9 mouse cellular contexts compared by ENCODE assay signal in the genomic region with DNA sequence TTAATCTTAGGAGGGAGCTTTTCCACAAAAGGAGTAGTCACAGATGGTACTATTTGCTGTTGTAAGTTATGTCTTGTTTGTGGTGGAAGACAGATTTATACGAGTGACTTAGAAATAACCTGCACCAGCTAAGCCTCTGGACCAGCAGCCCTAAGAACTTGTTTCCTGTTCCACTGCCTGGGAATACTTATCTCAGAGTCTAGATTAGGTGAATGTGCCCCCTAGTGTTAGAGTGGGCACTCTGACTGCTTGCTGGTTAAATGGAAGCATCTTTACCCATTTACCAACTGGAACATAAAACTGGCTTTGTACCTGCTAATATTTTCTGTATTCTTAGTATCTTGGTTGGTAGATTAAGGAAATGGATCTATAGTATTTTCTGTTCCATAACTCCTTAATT.
DNase-seq lines count a peak whose midpoint lies in the region; ATAC-seq lines count a peak whose summit lies in the region.
"Had no signal": no experiment of that assay in that cellular context is flagged by ENCODE, and none has a peak within 500 bp of the region (broad histone marks: within the 10 kb centered on the region; RNA-seq: fewer than 3 reads in every experiment).

No protein-coding gene starts in this region.

- H3K4me3 ChIP-seq in midbrain, embryonic 14.5 days (replicated peaks; ENCODE audit: low read depth, low read length), result no peak overlapping the region
- no peak overlapping the region for H3K4me3 ChIP-seq in midbrain, embryonic 16.5 days (ENCODE audit: low read depth, low read length)
- H3K4me3 ChIP-seq in midbrain, embryonic 15.5 days, result no peak overlapping the region
- H3K4me3 ChIP-seq: forebrain, embryonic 10.5 days had no signal

- WGBS in midbrain, embryonic 14.5 days, result 80% methylated on average over 1 of the region's 1 CpGs
- 70% methylated on average over 1 of the region's 1 CpGs for WGBS in midbrain, embryonic 16.5 days
- 76% methylated on average over 1 of the region's 1 CpGs for WGBS in midbrain, embryonic 15.5 days

- H3K4me2 ChIP-seq in midbrain, embryonic 14.5 days (ENCODE audit: low read length), result no peak overlapping the region
- H3K4me2 ChIP-seq in midbrain, embryonic 16.5 days (ENCODE audit: low read length), result no peak overlapping the region
- H3K4me2 ChIP-seq in midbrain, embryonic 15.5 days, result no peak overlapping the region

- H3K27ac ChIP-seq in midbrain, embryonic 14.5 days (replicated peaks; ENCODE audit: low read depth, low read length), result no peak overlapping the region
- H3K27ac ChIP-seq in midbrain, embryonic 16.5 days (ENCODE audit: low read length), result no peak overlapping the region
- H3K27ac ChIP-seq in midbrain, embryonic 15.5 days, result no peak overlapping the region
- H3K27ac ChIP-seq: forebrain, embryonic 10.5 days had no signal

- ATAC-seq in frontal cortex, adult (ENCODE audit: low TSS enrichment), result peak; percentile 83
- ATAC-seq in midbrain, embryonic 14.5 days (ENCODE audit: low FRiP score, low TSS enrichment), result no peak
- ATAC-seq in midbrain, embryonic 16.5 days, result no peak
- ATAC-seq in midbrain, embryonic 15.5 days (replicated peaks), result no peak

- no peaks in the 10 kb centered on the region for H3K27me3 ChIP-seq in midbrain, embryonic 14.5 days (ENCODE audit: control insufficient read depth, insufficient read depth, low read length)
- H3K27me3 ChIP-seq in midbrain, embryonic 16.5 days (ENCODE audit: control insufficient read depth, insufficient read depth, low read depth, low read length), result no peaks in the 10 kb centered on the region
- H3K27me3 ChIP-seq in midbrain, embryonic 15.5 days (replicated peaks), result no peaks in the 10 kb centered on the region

- H3K36me3 ChIP-seq in midbrain, embryonic 14.5 days (ENCODE audit: control insufficient read depth, insufficient read depth, low read length), result no peaks in the 10 kb centered on the region
- H3K36me3 ChIP-seq in midbrain, embryonic 16.5 days (ENCODE audit: control insufficient read depth, insufficient read depth, low read length), result no peaks in the 10 kb centered on the region
- no peaks in the 10 kb centered on the region for H3K36me3 ChIP-seq in midbrain, embryonic 15.5 days (replicated peaks)

- no peaks in the 10 kb centered on the region for H3K9me3 ChIP-seq in midbrain, embryonic 14.5 days (ENCODE audit: control insufficient read depth, low read length)
- no peaks in the 10 kb centered on the region for H3K9me3 ChIP-seq in midbrain, embryonic 16.5 days (replicated peaks; ENCODE audit: control insufficient read depth, low read length, poor library complexity, severe bottlenecking)
- no peaks in the 10 kb centered on the region for H3K9me3 ChIP-seq in midbrain, embryonic 15.5 days
- H3K9me3 ChIP-seq: forebrain, embryonic 10.5 days had no signal

- no peaks in the 10 kb centered on the region for H3K4me1 ChIP-seq in midbrain, embryonic 14.5 days (ENCODE audit: control insufficient read depth, insufficient read depth, low read length)
- no peaks in the 10 kb centered on the region for H3K4me1 ChIP-seq in midbrain, embryonic 16.5 days (ENCODE audit: control insufficient read depth, insufficient read depth, low read length)
- no peaks in the 10 kb centered on the region for H3K4me1 ChIP-seq in midbrain, embryonic 15.5 days
- H3K4me1 ChIP-seq: forebrain, embryonic 10.5 days had no signal

- H3K9ac ChIP-seq in midbrain, embryonic 14.5 days (replicated peaks; ENCODE audit: low read length), result no peak overlapping the region
- no peak overlapping the region for H3K9ac ChIP-seq in midbrain, embryonic 16.5 days (ENCODE audit: low read depth, low read length)
- H3K9ac ChIP-seq in midbrain, embryonic 15.5 days, result no peak overlapping the region

- DNase-seq in frontal cortex, postnatal 10 days (ENCODE audit: low spot score in 2 of 2), result no peak
- DNase-seq in midbrain, embryonic 14.5 days, result peak; percentile 70
- DNase-seq in kidney, postnatal 10 days, result peak; percentile 47
- peak; percentile 45 for DNase-seq in thymus, postnatal 14 days
- no peak for DNase-seq in ovary, postnatal 10 days (ENCODE audit: low spot score)

Comparison
In these comparisons a context has a peak if more than half of its experiments do, and no peak if none do; other contexts are left out.
1. DNase-seq: peak in midbrain, embryonic 14.5 days (single experiment), kidney, postnatal 10 days (single experiment) and thymus, postnatal 14 days (single experiment); none in frontal cortex, postnatal 10 days (0 of 2) and ovary, postnatal 10 days (single experiment).